In the genomic region with DNA sequence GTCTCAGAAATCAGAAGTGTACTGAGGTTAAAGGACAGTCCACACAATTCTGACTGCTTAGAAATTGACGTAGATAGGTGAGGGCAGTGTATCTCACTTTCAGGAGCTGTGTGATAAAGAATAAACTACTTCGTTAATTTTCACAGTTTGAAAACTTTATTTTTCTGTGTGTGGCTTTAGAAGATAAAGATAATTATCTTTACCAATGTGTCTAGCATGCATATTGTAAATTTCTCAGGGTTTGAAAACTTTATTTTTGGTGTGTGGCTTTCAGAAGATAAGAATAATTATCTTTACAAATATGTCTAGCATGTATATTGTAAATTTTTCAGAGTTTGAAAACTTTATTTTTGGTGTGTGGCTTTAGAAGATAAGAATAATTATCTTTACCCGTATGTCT, we compare ENCODE assay signal across 19 mouse cellular contexts. TPM values are rescaled to one million over a fixed set of nuclear protein-coding genes. Genes with fewer than 3 reads are reported as not detected.
DNase-seq lines count a peak whose midpoint lies in the region; ATAC-seq and TF ChIP-seq lines count a peak whose summit lies in the region.
"Had no signal": no experiment of that assay in that cellular context is flagged by ENCODE, and none has a peak within 500 bp of the region (broad histone marks: within the 10 kb centered on the region; RNA-seq: fewer than 3 reads in every experiment).

No protein-coding gene starts in this region.

- peak; percentile 98 for TF ChIP-seq EP300 in liver, postnatal 0 days (IDR thresholded peaks at IDR 0.05; ENCODE audit: low read depth)

- no peak for ATAC-seq in erythroblast, adult 5-6 weeks (replicated peaks; ENCODE audit: low FRiP score, poor library complexity, severe bottlenecking)
- ATAC-seq in hindbrain, embryonic 15.5 days (ENCODE audit: low FRiP score, low read depth), result no peak
- ATAC-seq in G1E (ENCODE audit: extremely low read depth, insufficient number of reproducible peaks, low FRiP score, poor library complexity, severe bottlenecking), result peak; percentile 62
- ATAC-seq in liver, postnatal 0 days, result no peak
- ATAC-seq: CD4-positive, CD25-positive, alpha-beta regulatory T cell, adult 4 months; forebrain, postnatal 0 days had no signal

- H3K27ac ChIP-seq in hindbrain, embryonic 15.5 days (replicated peaks), result no peak overlapping the region
- no peak overlapping the region for H3K27ac ChIP-seq in hindbrain, embryonic 10.5 days
- H3K27ac ChIP-seq in liver, postnatal 0 days (ENCODE audit: low read depth), result no peak overlapping the region
- H3K27ac ChIP-seq: limb, embryonic 12.5 days; neural tube, embryonic 12.5 days had no signal

- no peak for TF ChIP-seq CTCF in G1E (IDR thresholded peaks at IDR 0.05; ENCODE audit: low read depth, low read length)
- no peak for TF ChIP-seq CTCF in liver, postnatal 0 days (IDR thresholded peaks at IDR 0.05; ENCODE audit: low read depth)

- DNase-seq in hindbrain, embryonic 10.5 days (ENCODE audit: low spot score), result no peak
- DNase-seq in G1E (ENCODE audit: low spot score), result no peak
- DNase-seq in liver, postnatal 0 days, result no peak
- DNase-seq in adrenal gland, postnatal 25 days, result no peak
- no peak for DNase-seq in thymus, adult 18-20 months
- DNase-seq: adrenal gland, adult 2 months; cerebellum, postnatal 10 days; forebrain, postnatal 0 days; heart, adult 11 months; kidney, adult 2 months; kidney, postnatal 14 days; layer of hippocampus, adult 9-11 months; right cerebral cortex, postnatal 25 days had no signal

- WGBS in hindbrain, embryonic 15.5 days, result 80% methylated on average over 3 of the region's 3 CpGs
- WGBS in hindbrain, embryonic 10.5 days, result 92% methylated on average over 3 of the region's 3 CpGs
- 34% methylated on average over 3 of the region's 3 CpGs for WGBS in liver, postnatal 0 days (ENCODE audit: insufficient replicate concordance)

- no peaks in the 10 kb centered on the region for H3K9me3 ChIP-seq in erythroblast, embryonic 14.5 days (ENCODE audit: control insufficient read depth, low read length)
- no peaks in the 10 kb centered on the region for H3K9me3 ChIP-seq in hindbrain, embryonic 15.5 days
- no peaks in the 10 kb centered on the region for H3K9me3 ChIP-seq in hindbrain, embryonic 10.5 days
- H3K9me3 ChIP-seq in G1E (replicated peaks), result peaks cover 2% of the 10 kb centered on the region; the same call in 1 of the 2 replicates
- no peaks in the 10 kb centered on the region for H3K9me3 ChIP-seq in liver, postnatal 0 days (ENCODE audit: low read length)
- H3K9me3 ChIP-seq: limb, embryonic 12.5 days; neural tube, embryonic 12.5 days had no signal

- H3K27me3 ChIP-seq in erythroblast, embryonic 14.5 days (ENCODE audit: control insufficient read depth), result no peaks in the 10 kb centered on the region
- H3K27me3 ChIP-seq in hindbrain, embryonic 15.5 days, result no peaks in the 10 kb centered on the region
- no peaks in the 10 kb centered on the region for H3K27me3 ChIP-seq in hindbrain, embryonic 10.5 days (ENCODE audit: insufficient read depth, poor library complexity, severe bottlenecking)
- no peaks in the 10 kb centered on the region for H3K27me3 ChIP-seq in G1E (ENCODE audit: insufficient read depth, low read length)
- no peaks in the 10 kb centered on the region for H3K27me3 ChIP-seq in liver, postnatal 0 days (ENCODE audit: insufficient read depth, low read length)
- H3K27me3 ChIP-seq: limb, embryonic 12.5 days; neural tube, embryonic 12.5 days had no signal

- H3K4me1 ChIP-seq in erythroblast, embryonic 14.5 days (ENCODE audit: control insufficient read depth), result peaks cover 70% of the 10 kb centered on the region
- peaks cover 36% of the 10 kb centered on the region for H3K4me1 ChIP-seq in hindbrain, embryonic 15.5 days (replicated peaks)
- H3K4me1 ChIP-seq in hindbrain, embryonic 10.5 days (replicated peaks), result peaks cover 37% of the 10 kb centered on the region
- H3K4me1 ChIP-seq in G1E (ENCODE audit: insufficient read depth, low read depth, low read length), result peaks cover 34% of the 10 kb centered on the region
- H3K4me1 ChIP-seq in liver, postnatal 0 days (ENCODE audit: insufficient read depth), result peaks cover 16% of the 10 kb centered on the region

- H3K9ac ChIP-seq in hindbrain, embryonic 15.5 days, result no peak overlapping the region
- H3K9ac ChIP-seq in liver, postnatal 0 days (replicated peaks), result no peak overlapping the region
- H3K9ac ChIP-seq: forebrain, postnatal 0 days; limb, embryonic 12.5 days; neural tube, embryonic 12.5 days had no signal

- H3K4me2 ChIP-seq in hindbrain, embryonic 15.5 days, result 0 out of 2 replicates have a peak overlapping the region, but pooled peaks have one; percentile 28
- peak overlapping the region; percentile 88 for H3K4me2 ChIP-seq in liver, postnatal 0 days (ENCODE audit: low read depth, low read length)

- no peaks in the 10 kb centered on the region; the same call in 1 of the 2 replicates for H3K36me3 ChIP-seq in erythroblast, embryonic 14.5 days (ENCODE audit: control insufficient read depth)
- no peaks in the 10 kb centered on the region for H3K36me3 ChIP-seq in hindbrain, embryonic 15.5 days
- H3K36me3 ChIP-seq in hindbrain, embryonic 10.5 days, result no peaks in the 10 kb centered on the region
- H3K36me3 ChIP-seq in G1E (replicated peaks), result peaks cover 18% of the 10 kb centered on the region
- no peaks in the 10 kb centered on the region for H3K36me3 ChIP-seq in liver, postnatal 0 days (replicated peaks; ENCODE audit: insufficient read depth, low read length)
- H3K36me3 ChIP-seq: limb, embryonic 12.5 days; neural tube, embryonic 12.5 days had no signal

- peak overlapping the region; percentile 95 for H3K4me3 ChIP-seq in erythroblast, embryonic 14.5 days (replicated peaks)
- H3K4me3 ChIP-seq in hindbrain, embryonic 15.5 days, result no peak overlapping the region
- H3K4me3 ChIP-seq in hindbrain, embryonic 10.5 days, result no peak overlapping the region
- H3K4me3 ChIP-seq in G1E (ENCODE audit: low read depth, low read length), result no peak overlapping the region; the same call in 1 of the 2 replicates
- 0 out of 2 replicates have a peak overlapping the region, but pooled peaks have one; percentile 21 for H3K4me3 ChIP-seq in liver, postnatal 0 days (ENCODE audit: low read depth, low read length)
- H3K4me3 ChIP-seq: limb, embryonic 12.5 days; neural tube, embryonic 12.5 days had no signal

RNA-seq across cellular contexts. Expression of a gene that starts 3.2 kb away (rescaled TPM):
- 0.95 and 1.3 TPM in 2 replicates for polyA plus RNA-seq in erythroblast, embryonic 14.5 days (2012)
- 33.8 and 37.6 TPM in 2 replicates for total RNA-seq in erythroblast, adult 5-6 weeks (2015; ENCODE audit: low replicate concordance)
- total RNA-seq in erythroblast, adult 5-6 weeks (2017; ENCODE audit: low replicate concordance), result 51.9 and 56.3 TPM in 2 replicates
- 88.0 and 91.7 TPM in 2 replicates for polyA plus RNA-seq in hindbrain, embryonic 15.5 days (2015; fragmentation: Nextera tagmentation; extraction: Ambion mirVana)
- polyA plus RNA-seq in hindbrain, embryonic 10.5 days (2016; fragmentation: Nextera tagmentation; extraction: Ambion mirVana), result 110 and 136 TPM in 2 replicates
- total RNA-seq in G1E (2014; fragmentation: Nextera tagmentation) (215 and 240 TPM in 2 replicates), G1E (2017) (277 and 315 TPM in 2 replicates)
- polyA plus RNA-seq in G1E (2012), result 47.6 and 53.8 TPM in 2 replicates
- polyA plus RNA-seq in liver, postnatal 0 days (2015; fragmentation: Nextera tagmentation; extraction: Ambion mirVana), result 60.8 and 64.8 TPM in 2 replicates
- total RNA-seq in adrenal gland, postnatal 25 days (2021), result 286 and 300 TPM in 2 replicates

Comparison
In these comparisons a context has a peak if more than half of its experiments do, and no peak if none do; other contexts are left out.
1. H3K4me3 ChIP-seq: peak in erythroblast, embryonic 14.5 days (single experiment) and liver, postnatal 0 days (single experiment); none in hindbrain, embryonic 15.5 days (single experiment), hindbrain, embryonic 10.5 days (single experiment) and G1E (single experiment).
2. RNA of a gene that starts 3.2 kb away (polyA plus RNA-seq): 110 to 136 TPM in hindbrain, embryonic 10.5 days, 88.0 to 91.7 TPM in hindbrain, embryonic 15.5 days, 60.8 to 64.8 TPM in liver, postnatal 0 days and 47.6 to 53.8 TPM in G1E; 0.95 to 1.3 TPM in erythroblast, embryonic 14.5 days; every median in the first group is over 10 times any median in the second.